25 mouse cellular contexts compared by ENCODE assay signal in genomic region chr12:105439976-105440375, GRCm38 (mm10). TPM values are rescaled to one million over a fixed set of nuclear protein-coding genes. Genes with fewer than 3 reads are reported as not detected.
DNase-seq lines count a peak whose midpoint lies in the region; ATAC-seq lines count a peak whose summit lies in the region.
"Had no signal": no experiment of that assay in that cellular context is flagged by ENCODE, and none has a peak within 500 bp of the region (broad histone marks: within the 10 kb centered on the region; RNA-seq: fewer than 3 reads in every experiment).

No protein-coding gene starts in this region.

- H3K9me3 ChIP-seq in hindbrain, embryonic 16.5 days (ENCODE audit: control insufficient read depth, low read length) = no peaks in the 10 kb centered on the region
- H3K9me3 ChIP-seq: embryonic facial prominence, embryonic 13.5 days; embryonic facial prominence, embryonic 15.5 days; forebrain, embryonic 10.5 days; forebrain, embryonic 12.5 days had no signal

- no peaks in the 10 kb centered on the region for H3K36me3 ChIP-seq in hindbrain, embryonic 16.5 days (ENCODE audit: control insufficient read depth, insufficient read depth, low read length)
- H3K36me3 ChIP-seq: embryonic facial prominence, embryonic 13.5 days; embryonic facial prominence, embryonic 15.5 days; forebrain, embryonic 10.5 days; forebrain, embryonic 12.5 days had no signal

- WGBS in hindbrain, embryonic 16.5 days = 85% methylated on average over 6 of the region's 6 CpGs

- H3K27ac ChIP-seq in hindbrain, embryonic 16.5 days (ENCODE audit: low read depth, low read length) = no peak overlapping the region
- H3K27ac ChIP-seq: embryonic facial prominence, embryonic 13.5 days; embryonic facial prominence, embryonic 15.5 days; forebrain, embryonic 10.5 days; forebrain, embryonic 12.5 days had no signal

- H3K4me2 ChIP-seq in hindbrain, embryonic 16.5 days (ENCODE audit: low read length) = no peak overlapping the region
- H3K4me2 ChIP-seq: embryonic facial prominence, embryonic 13.5 days; embryonic facial prominence, embryonic 15.5 days; forebrain, embryonic 12.5 days had no signal

- no peak overlapping the region for H3K4me3 ChIP-seq in hindbrain, embryonic 16.5 days (ENCODE audit: low read length)
- H3K4me3 ChIP-seq: embryonic facial prominence, embryonic 13.5 days; embryonic facial prominence, embryonic 15.5 days; erythroblast, embryonic 14.5 days; forebrain, embryonic 10.5 days; forebrain, embryonic 12.5 days had no signal

- H3K9ac ChIP-seq in hindbrain, embryonic 16.5 days (ENCODE audit: low read depth, low read length) = no peak overlapping the region
- H3K9ac ChIP-seq: embryonic facial prominence, embryonic 13.5 days; embryonic facial prominence, embryonic 15.5 days; forebrain, embryonic 12.5 days had no signal

- no peaks in the 10 kb centered on the region for H3K4me1 ChIP-seq in hindbrain, embryonic 16.5 days (ENCODE audit: control insufficient read depth, insufficient read depth, low read depth, low read length)
- H3K4me1 ChIP-seq: embryonic facial prominence, embryonic 13.5 days; forebrain, embryonic 10.5 days; forebrain, embryonic 12.5 days had no signal

- DNase-seq in ES-CJ7 (ENCODE audit: low read depth, low spot score) (peak; percentile 12), R1 (ENCODE audit: low read depth, low spot score) (peak; percentile 88)
- DNase-seq in kidney, adult 8-10 months = no peak
- DNase-seq in right cerebral cortex, adult 2 months (ENCODE audit: low spot score in 2 of 2) = no peak
- DNase-seq: adrenal gland, adult 8-10 months; adrenal gland, postnatal 14 days; adrenal gland, postnatal 36 days; cerebellum, adult 11 months; cerebellum, adult 18-20 months; cerebellum, adult 8-10 months; cerebellum, adult 9-11 months; cerebellum, postnatal 14 days; cerebellum, postnatal 36 days; embryo, embryonic 11 days had no signal

- H3K27me3 ChIP-seq in hindbrain, embryonic 16.5 days (replicated peaks; ENCODE audit: control insufficient read depth, insufficient read depth, low read length) = no peaks in the 10 kb centered on the region
- H3K27me3 ChIP-seq: embryonic facial prominence, embryonic 13.5 days; embryonic facial prominence, embryonic 15.5 days; forebrain, embryonic 12.5 days had no signal

- ATAC-seq in hindbrain, embryonic 16.5 days = no peak
- ATAC-seq: activated CD4-positive, CD25-positive, alpha-beta regulatory T cell, adult 4 months; forebrain, embryonic 14.5 days; forebrain, embryonic 16.5 days; Patski had no signal

RNA-seq across cellular contexts. Expression of gene D430019H16Rik, which starts 13.7 kb away (rescaled TPM):
- 10.8 and 12.3 TPM in 2 replicates for polyA plus RNA-seq in hindbrain, embryonic 16.5 days (2015; fragmentation: Nextera tagmentation; extraction: Ambion mirVana)
- polyA plus RNA-seq: C2C12; erythroblast, embryonic 14.5 days had no signal

Comparison
In these comparisons a context has a peak if more than half of its experiments do, and no peak if none do; other contexts are left out.
1. DNase-seq: peak in ES-CJ7 (single experiment) and R1 (single experiment); none in kidney, adult 8-10 months (0 of 2) and right cerebral cortex, adult 2 months (0 of 2).